Mouse (Mus musculus) bone marrow, adult 2 months (tissue): ENCODE measurements around the gene Rptor.

Experiments
- CTCF ChIP-seq: fragments of 200-500 bp; IDR thresholded peaks from 2 replicates; pipeline ENCODE4 v1.5.1; 2011; ENCODE audit warnings: low read length, control low read depth; ENCODE audit not compliant: control insufficient read depth, insufficient read depth
- POLR2A ChIP-seq: fragments of 200-500 bp; IDR thresholded peaks from 2 replicates; pipeline ENCODE4 v1.6.1; 2011; ENCODE audit warnings: low read depth, mild to moderate bottlenecking, control low read depth, low read length, borderline replicate concordance; ENCODE audit not compliant: control insufficient read depth

DNA sequence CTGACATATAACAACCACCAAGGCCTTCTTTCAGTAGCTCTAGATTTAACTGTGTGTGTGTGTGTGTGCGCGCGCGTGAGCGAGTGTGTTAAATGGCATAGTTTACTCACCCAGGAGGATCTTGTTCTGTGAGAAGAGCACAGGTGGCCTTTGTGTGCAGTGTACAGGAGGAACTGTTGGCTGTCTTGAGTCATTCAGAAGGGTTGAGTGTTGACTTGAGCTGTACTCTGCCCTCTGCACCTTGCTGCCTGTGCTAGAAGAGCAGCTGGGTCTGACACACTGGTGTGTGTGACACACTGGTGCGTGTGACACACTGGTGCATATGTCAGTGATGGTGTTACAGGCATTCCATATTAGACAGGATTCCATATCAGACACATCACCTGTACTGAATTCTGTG, 8.8 kb downstream of the Rptor start:
- no peak for TF ChIP-seq CTCF
- TF ChIP-seq POLR2A: no peak
